Mouse (Mus musculus): ENCODE data around the gene Ube2h. TPM values are rescaled to one million over a fixed set of nuclear protein-coding genes. Genes with fewer than 3 reads are reported as not detected.

The Ube2h gene
- polyA plus RNA-seq, 1 experiment from 2014 or later, result 41.9 TPM

GRCm38 (mm10) chr6:30171226-30171625 is 133.1 kb downstream of the Ube2h start:
- 35% methylated on average over 8 of the region's 8 CpGs for WGBS
- H3K36me3 ChIP-seq, result no peaks in the 10 kb centered on the region
- no peak for ATAC-seq (ENCODE audit: insufficient read depth, low FRiP score, low read depth)
- no peak overlapping the region for H3K4me2 ChIP-seq
- peaks cover 35% of the 10 kb centered on the region for H3K4me1 ChIP-seq
- no peak overlapping the region for H3K27ac ChIP-seq
- no peaks in the 10 kb centered on the region for H3K9me3 ChIP-seq
- H3K4me3 ChIP-seq (replicated peaks), result no peak overlapping the region
- no peak overlapping the region for H3K9ac ChIP-seq
- H3K27me3 ChIP-seq (replicated peaks), result peaks cover 60% of the 10 kb centered on the region

- Histone ChIP-seq H3K4me3 (replicated peaks) (no peak overlapping the region), H3K27me3 (replicated peaks) (peaks cover 39% of the 10 kb centered on the region), H3K27ac (no peak overlapping the region), H3K4me1 (peaks cover 15% of the 10 kb centered on the region), H3K36me3 (no peaks in the 10 kb centered on the region), H3K4me2 (no peak overlapping the region), H3K9ac (no peak overlapping the region), H3K9me3 (no peaks in the 10 kb centered on the region)
- ATAC-seq (ENCODE audit: insufficient read depth, low FRiP score, low read depth), result no peak
- 77% methylated on average over 12 of the region's 12 CpGs for WGBS
Measured at GRCm38 (mm10) chr6:30169148-30169547, 135.2 kb downstream of the Ube2h start.

GRCm38 (mm10) chr6:30168275-30168674 is 136.1 kb downstream of the Ube2h start:
- Histone ChIP-seq H3K4me2 (no peak overlapping the region), H3K9me3 (no peaks in the 10 kb centered on the region), H3K36me3 (no peaks in the 10 kb centered on the region), H3K9ac (no peak overlapping the region), H3K27me3 (replicated peaks) (peaks cover 30% of the 10 kb centered on the region), H3K27ac (no peak overlapping the region), H3K4me3 (replicated peaks) (no peak overlapping the region), H3K4me1 (peaks cover 6% of the 10 kb centered on the region)
- WGBS, result 83% methylated on average over 3 of the region's 3 CpGs
- no peak for ATAC-seq (ENCODE audit: insufficient read depth, low FRiP score, low read depth)

GRCm38 (mm10) chr6:30167192-30167591 is 137.1 kb downstream of the Ube2h start:
- WGBS, result 39% methylated on average over 11 of the region's 11 CpGs
- no peak overlapping the region for H3K27ac ChIP-seq
- H3K9ac ChIP-seq, result no peak overlapping the region
- H3K4me2 ChIP-seq, result no peak overlapping the region
- ATAC-seq (ENCODE audit: insufficient read depth, low FRiP score, low read depth), result no peak
- no peak overlapping the region for H3K4me3 ChIP-seq (replicated peaks)
- H3K27me3 ChIP-seq (replicated peaks), result peaks cover 22% of the 10 kb centered on the region
- H3K36me3 ChIP-seq, result no peaks in the 10 kb centered on the region
- peaks cover 1% of the 10 kb centered on the region for H3K4me1 ChIP-seq
- no peaks in the 10 kb centered on the region for H3K9me3 ChIP-seq

- 54% methylated on average over 3 of the region's 3 CpGs for whole genome bisulfite sequencing
- Histone ChIP-seq H3K4me3 (replicated peaks) (no peak overlapping the region), H3K4me2 (no peak overlapping the region), H3K4me1 (peaks cover 3% of the 10 kb centered on the region), H3K36me3 (no peaks in the 10 kb centered on the region), H3K9ac (no peak overlapping the region), H3K27ac (no peak overlapping the region), H3K27me3 (replicated peaks) (peaks cover 14% of the 10 kb centered on the region), H3K9me3 (no peaks in the 10 kb centered on the region)
- no peak for ATAC-seq (ENCODE audit: insufficient read depth, low FRiP score, low read depth)
Measured at GRCm38 (mm10) chr6:30166349-30166748, 138.0 kb downstream of the Ube2h start.

- H3K27ac ChIP-seq, result no peak overlapping the region
- WGBS, result 45% methylated on average over 7 of the region's 7 CpGs
- H3K9ac ChIP-seq, result no peak overlapping the region
- H3K27me3 ChIP-seq (replicated peaks), result no peaks in the 10 kb centered on the region
- H3K4me1 ChIP-seq, result peaks cover 3% of the 10 kb centered on the region
- no peak overlapping the region for H3K4me3 ChIP-seq (replicated peaks)
- H3K4me2 ChIP-seq, result no peak overlapping the region
- no peaks in the 10 kb centered on the region for H3K36me3 ChIP-seq
- H3K9me3 ChIP-seq, result no peaks in the 10 kb centered on the region
- no peak for ATAC-seq (ENCODE audit: insufficient read depth, low FRiP score, low read depth)
Measured at GRCm38 (mm10) chr6:30162091-30162490, 142.2 kb downstream of the Ube2h start.

GRCm38 (mm10) chr6:30161618-30162017 is 142.7 kb downstream of the Ube2h start:
- no peaks in the 10 kb centered on the region for H3K27me3 ChIP-seq (replicated peaks)
- no peaks in the 10 kb centered on the region for H3K9me3 ChIP-seq
- WGBS, result 74% methylated on average over 2 of the region's 2 CpGs
- ATAC-seq (ENCODE audit: insufficient read depth, low FRiP score, low read depth), result no peak
- no peak overlapping the region for H3K27ac ChIP-seq
- H3K4me3 ChIP-seq (replicated peaks), result no peak overlapping the region
- no peak overlapping the region for H3K9ac ChIP-seq
- H3K4me1 ChIP-seq, result peaks cover 3% of the 10 kb centered on the region
- no peak overlapping the region for H3K4me2 ChIP-seq
- no peaks in the 10 kb centered on the region for H3K36me3 ChIP-seq

MicroRNAs encoded within 50 kb of the gene (microRNA counts, 519-probe panel; counts per million panel counts)
- microRNA mmu-miR-182, result 1,939 counts per million, percentile 20 among the panel's probes with 10 or more counts
- microRNA mmu-miR-183, result 2,782 counts per million, percentile 69 among the panel's probes with 10 or more counts
- 3,273 counts per million, percentile 83 among the panel's probes with 10 or more counts for microRNA mmu-miR-96

Small RNA genes within 50 kb of the gene (microRNA-seq; reads per million reads assigned to microRNA genes)
- gene Mir182, result 4,289 reads per million, percentile 88 among the genes with 10 or more reads in this experiment
- gene Mir183, result 3,439 reads per million, percentile 86 among the genes with 10 or more reads in this experiment
- gene Mir96, result 1,219 reads per million, percentile 76 among the genes with 10 or more reads in this experiment

Other genes starting within 250 kb of the Ube2h start
- gene Zc3hc1, start 86.5 kb upstream of the Ube2h start, polyA plus RNA-seq (2015; fragmentation: Nextera tagmentation; extraction: Ambion mirVana), result 40.2 and 43.5 TPM in 2 replicates
- gene Klhdc10, start 97.3 kb upstream of the Ube2h start, polyA plus RNA-seq (2015; fragmentation: Nextera tagmentation; extraction: Ambion mirVana), result 16.8 and 20.8 TPM in 2 replicates
- 28.5 and 33.7 TPM in 2 replicates for gene Tmem209, start 205.2 kb upstream of the Ube2h start, polyA plus RNA-seq (2015; fragmentation: Nextera tagmentation; extraction: Ambion mirVana)
- gene Ssmem1, start 205.3 kb upstream of the Ube2h start, polyA plus RNA-seq (2015; fragmentation: Nextera tagmentation; extraction: Ambion mirVana), result 0.09 TPM in 1 of 2 replicates, not detected in the other
- gene Cpa2, start 237.0 kb upstream of the Ube2h start, polyA plus RNA-seq (2015; fragmentation: Nextera tagmentation; extraction: Ambion mirVana), result 765 and 1,219 TPM in 2 replicates

All from stomach, embryonic 15.5 days (tissue).